Mouse (Mus musculus) lung, adult 2 months (tissue): ENCODE data around the gene Banp.

Experiments used
- CTCF ChIP-seq: fragments of 200-500 bp; IDR thresholded peaks from 2 replicates; pipeline ENCODE4 v1.5.1; 2011; ENCODE audit warnings: mild to moderate bottlenecking, low read length, control low read depth; ENCODE audit not compliant: insufficient read depth
- POLR2A ChIP-seq: fragments of 200-500 bp; IDR thresholded peaks from 2 replicates; pipeline ENCODE4 v1.6.1; 2011; ENCODE audit warnings: low read depth, mild to moderate bottlenecking, control low read depth, low read length, borderline replicate concordance; ENCODE audit errors: extremely low read depth

DNA sequence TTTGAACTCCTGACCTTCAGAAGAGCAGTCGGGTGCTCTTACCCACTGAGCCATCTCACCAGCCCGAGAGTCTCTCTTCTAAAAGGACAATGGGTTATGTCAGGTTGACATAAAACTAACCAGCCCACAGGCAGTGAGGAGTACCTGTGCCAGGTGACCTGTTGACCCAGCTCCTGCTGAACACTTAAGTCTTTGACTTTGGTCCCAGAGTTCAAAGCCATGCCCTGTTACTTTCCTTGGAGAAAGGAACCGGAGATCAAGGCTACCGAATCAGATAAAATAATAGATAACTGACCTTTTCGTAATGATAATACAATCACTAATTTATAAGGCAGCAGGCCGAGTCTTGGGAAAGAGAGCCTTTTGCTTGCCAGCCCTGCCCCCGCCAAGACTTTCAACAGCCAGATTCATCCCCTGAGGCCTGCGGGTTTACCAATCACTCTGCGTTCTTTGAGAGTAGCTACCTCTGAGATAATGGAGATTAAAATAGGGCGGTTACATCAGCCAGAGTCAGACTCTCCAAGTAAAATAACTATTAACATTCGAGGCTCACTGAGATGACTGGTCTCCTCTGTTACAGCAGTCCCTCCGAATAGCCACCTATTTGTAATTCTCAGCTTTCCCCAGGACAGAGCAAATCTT, 17.4 kb upstream of the Banp start:
- TF ChIP-seq CTCF (no peak), POLR2A (no peak)
